Mouse (Mus musculus): ENCODE results near the gene Ccdc88c.

The Ccdc88c gene

DNA sequence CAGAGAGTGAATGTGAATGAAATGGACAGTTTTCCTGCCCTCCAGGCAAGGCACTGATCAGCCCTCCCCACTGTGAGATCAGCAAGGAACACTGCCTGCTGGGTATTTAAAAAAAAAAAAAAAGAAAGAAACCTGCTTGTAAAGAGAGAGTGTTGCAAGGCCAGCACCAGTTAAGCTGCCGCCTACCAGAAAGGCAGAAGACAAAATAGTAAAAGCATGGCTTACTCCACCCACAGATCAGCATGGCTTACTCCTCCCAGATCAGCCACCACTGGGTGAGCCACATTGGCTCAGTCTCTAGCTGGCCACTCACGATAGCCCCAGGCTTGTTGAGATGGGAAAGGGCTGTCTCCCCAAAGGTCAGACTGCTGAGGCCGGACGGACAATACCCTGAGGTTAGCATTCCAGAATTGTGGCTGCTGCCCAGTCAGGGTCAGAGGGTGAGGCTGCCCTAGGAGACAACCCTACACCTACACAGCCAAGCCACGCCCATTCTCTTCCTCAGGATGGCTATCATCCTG, 32.4 kb downstream of the Ccdc88c start:
- DNase-seq: no peak

DNA sequence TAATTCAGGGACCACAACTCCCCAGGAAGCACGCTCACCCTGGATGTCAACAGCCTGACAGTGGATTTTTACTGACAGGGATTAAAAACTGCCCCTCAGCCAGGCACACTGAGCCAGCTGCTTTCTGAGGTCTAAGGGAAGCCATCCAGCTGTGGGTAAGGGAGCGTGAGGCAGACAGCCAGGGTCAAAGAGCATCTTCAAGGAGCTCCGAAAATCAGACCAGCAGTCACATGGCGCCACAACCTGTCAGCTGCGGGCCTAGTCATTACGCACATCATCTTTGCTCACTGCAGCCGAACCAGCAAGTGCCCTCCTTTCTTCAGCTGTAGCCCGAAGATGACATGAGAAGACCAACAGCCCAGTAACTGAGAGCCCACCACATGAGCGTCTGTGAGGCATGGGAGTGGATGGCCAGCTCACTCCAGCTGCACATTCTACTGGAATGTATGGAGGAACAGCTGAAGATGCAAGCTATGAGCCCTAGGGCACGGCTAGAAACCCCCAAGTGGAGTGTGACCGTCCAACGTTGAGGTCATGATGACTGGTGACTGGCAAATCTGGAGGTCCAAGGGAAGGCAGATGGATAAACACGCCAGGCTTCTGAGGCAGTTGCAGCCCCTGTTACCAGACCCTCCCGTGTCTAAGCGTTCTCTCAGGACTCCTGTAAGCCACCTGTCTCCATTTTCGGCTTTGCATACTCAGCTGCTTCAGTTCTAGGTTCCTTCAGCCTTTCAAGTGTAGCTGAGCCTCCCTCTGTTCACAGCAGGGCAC, 33.1 kb downstream of the Ccdc88c start:
- DNase-seq: no peak

DNA sequence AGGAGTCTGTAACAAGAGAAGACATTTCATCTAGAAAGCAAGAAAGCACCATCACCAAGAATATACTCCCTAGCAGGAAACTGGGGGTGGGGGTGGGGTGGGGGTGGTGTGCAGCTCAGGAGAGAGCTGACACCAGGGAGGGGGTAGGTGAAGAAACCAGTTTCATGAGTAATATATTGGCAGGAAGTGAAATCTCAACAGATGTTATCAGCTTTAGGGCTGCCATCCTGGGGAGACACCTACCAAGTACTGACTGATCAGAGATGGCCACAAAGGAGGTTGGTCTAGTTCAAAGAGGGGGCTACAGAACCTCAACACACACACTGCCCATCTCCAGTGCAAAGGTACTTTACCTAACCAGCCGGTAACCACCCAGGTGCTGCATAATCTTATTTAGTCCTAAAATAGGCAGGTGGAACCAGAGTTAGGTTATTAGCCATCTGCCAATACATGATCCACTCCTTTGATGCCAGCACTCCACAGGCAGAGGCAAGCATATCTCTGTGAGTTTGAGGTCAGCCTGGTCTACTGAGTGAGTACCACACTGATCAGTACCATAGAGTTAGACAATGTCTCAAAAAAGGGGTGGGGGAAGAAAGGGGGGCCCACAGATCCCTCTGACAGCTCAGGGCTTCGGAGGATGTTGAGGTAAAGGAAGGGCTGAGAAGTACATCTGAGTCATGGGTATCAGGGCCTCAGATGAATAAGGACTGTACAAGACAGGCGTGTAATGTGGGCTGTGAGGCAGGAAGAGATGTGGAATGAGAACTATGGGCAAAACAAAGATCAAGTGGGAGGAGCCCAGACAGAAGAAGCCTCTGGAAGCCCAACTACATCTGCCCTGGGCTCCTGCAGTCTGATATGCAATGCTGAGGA, 34.5 kb downstream of the Ccdc88c start:
- DNase-seq: no peak

GRCm38 (mm10) chr12:100993146-100993545, 35.7 kb downstream of the Ccdc88c start:
- no peak for DNase-seq

- DNase-seq: no peak
These were observed 36.4 kb downstream of the Ccdc88c start for GRCm38 (mm10) chr12:100992505-100992904.

DNA sequence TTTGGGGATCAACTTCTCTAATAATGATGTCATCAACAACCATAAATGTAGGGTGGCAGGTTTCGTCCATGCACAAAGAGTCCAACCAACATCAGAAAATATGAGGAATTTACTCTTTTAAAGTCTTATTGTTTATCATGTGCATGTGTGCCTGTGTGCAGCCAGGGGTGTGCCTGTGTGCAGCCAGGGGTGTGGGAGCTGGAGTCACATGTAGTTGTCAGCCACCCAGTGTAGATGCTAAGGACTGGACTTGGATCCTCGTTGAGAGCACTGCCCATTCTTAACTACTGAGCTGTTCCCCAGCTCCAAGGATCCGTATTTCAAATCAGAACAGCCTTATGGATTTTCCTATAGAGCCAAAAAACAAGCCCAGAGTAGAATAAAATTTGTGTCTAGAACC, 37.7 kb downstream of the Ccdc88c start:
- no peak for DNase-seq

DNA sequence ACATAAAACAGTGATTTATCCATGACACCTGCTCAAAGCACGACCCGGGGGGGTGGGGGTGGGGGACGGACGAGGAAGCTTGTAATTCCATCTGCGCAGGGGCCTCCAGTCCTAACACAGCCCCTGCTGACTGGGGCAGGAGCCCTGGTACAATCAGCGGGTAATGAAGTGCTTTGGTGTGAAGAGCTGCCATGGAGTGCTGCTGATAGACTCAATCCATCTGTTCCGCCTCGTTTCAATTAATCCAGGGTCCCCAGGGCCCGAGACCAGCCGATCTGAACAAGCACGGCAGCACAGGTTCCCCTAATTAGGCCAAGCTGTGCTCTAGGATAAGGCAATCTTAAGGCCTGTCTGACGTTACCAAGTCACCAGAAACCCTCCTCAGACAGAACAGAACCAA, 38.6 kb downstream of the Ccdc88c start:
- DNase-seq: no peak

- no peak for DNase-seq
These were observed 39.0 kb downstream of the Ccdc88c start for GRCm38 (mm10) chr12:100989780-100990288.

DNA sequence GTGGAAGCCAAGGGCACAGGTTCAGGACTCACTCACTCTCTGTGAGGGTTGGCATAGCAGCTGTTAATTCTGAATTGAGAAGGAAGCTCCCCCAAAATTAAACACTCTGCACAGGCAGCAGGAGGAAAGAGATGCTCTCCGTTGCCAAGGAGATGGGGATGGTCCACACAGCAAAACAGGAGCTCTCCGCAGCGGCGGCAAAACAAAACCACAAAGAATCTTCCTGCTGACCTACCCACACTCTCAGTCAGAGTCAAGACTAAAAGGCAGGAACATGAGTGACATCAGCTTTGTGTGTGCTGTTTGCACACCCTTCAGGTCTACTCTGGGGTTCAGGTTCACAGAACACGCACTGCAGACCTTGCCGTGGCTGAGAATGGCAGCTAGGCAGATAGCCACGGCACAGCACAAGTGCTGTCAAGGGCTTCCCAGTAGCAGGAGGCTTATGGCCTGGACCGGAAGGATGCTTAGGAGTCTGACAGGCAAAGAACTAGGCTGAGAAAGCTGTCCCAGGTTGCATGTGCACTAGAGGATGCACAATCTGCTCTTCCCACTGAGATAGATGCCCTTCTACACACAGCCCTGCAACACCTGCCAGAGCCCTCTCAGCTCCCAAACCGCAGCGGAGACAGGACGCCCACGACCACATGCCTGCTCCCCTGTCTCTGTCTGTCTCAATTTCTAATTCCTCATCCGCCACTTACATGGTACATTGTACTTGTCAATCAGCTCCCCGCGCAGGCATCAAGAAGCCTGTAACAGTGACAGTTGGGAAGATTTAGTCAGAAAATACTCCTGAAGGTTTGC, 40.3 kb downstream of the Ccdc88c start:
- DNase-seq: no peak

- DNase-seq: no peak
These were observed 42.4 kb downstream of the Ccdc88c start for GRCm38 (mm10) chr12:100986423-100986822.

- DNase-seq: no peak
These were observed 43.1 kb downstream of the Ccdc88c start for GRCm38 (mm10) chr12:100985793-100986157.

GRCm38 (mm10) chr12:100985050-100985792, 43.6 kb downstream of the Ccdc88c start:
- DNase-seq: no peak

- no peak for DNase-seq
These were observed 45.3 kb downstream of the Ccdc88c start for GRCm38 (mm10) chr12:100983565-100983964.

- no peak for DNase-seq
These were observed 46.6 kb downstream of the Ccdc88c start for GRCm38 (mm10) chr12:100982217-100982616.

- no peak for DNase-seq
These were observed 48.3 kb downstream of the Ccdc88c start for GRCm38 (mm10) chr12:100980551-100981008.

GRCm38 (mm10) chr12:100979616-100980015, 49.2 kb downstream of the Ccdc88c start:
- no peak for DNase-seq

DNA sequence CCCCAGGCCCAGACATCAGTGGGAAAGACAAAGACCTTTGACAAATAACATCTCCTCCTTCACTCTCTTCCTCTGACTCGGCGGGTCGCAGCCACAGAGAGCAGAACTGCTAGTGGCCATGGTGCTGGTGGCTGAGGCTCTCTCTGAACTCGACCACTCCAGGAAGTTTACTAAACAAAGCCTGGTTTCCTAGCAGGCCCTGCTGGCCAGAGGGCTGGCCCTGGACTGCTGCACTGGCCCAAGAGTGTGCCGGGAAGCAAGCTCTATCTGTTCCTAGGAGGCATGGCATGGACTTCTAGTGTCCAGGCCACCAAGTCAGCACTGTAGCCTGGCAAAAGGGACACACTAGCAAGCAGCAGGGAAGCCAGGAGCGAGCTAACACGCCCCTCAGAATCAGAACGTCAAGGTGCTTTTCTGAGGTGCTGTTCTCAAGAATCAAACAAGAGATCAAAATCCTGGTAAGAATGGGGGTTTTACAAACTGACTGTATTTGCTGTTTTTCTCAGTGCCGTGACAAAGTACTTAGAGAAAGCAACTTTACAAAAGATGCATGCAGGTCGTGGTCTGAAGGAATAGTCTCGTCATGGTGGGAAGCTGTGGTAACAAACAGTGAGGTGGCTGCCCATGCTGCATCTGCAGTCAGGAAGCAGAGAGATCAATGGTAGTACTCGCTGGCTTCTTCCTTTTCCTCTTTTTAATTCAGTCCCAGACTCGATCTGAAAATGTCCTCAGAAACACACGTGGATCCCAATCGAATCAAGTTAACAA, 50.7 kb downstream of the Ccdc88c start:
- no peak for DNase-seq

DNA sequence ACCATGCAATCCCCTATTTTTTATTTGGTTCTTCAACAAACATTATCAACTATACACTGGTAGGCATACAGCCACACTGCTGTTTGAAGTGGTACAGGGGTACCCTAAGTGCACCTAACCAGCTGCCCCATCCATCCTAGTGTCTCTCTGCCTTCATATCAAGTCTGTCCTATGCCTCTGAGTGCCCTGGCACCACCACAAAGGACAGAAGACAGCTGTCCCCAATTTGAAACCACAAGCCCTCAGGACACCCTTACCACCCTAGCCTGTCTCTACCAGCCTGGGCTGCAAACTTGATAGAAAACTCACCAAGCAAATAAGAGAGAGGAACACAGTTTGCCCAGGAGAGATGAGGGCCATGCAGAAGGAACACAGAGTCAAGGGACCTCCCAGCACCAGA, 51.3 kb downstream of the Ccdc88c start:
- DNase-seq: no peak

DNA sequence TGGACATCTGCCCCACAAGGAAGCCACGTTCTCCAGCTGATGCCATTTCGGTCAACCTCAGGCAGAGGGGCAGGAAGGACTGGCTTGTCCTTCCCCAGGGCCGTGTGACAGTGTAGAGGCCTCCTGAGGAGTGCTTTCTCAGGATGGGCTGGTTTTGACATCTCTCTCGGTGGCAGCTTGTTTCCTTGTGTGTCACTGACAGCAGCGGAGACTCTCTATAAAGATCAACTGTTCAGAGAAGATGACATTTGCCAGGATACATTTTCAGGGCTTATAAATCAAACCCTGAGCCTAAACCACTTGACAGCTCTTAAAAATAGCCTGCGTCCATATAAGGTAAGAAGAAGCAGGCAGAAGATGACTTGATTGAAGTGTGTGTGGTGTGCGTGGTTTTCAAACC, 59.0 kb downstream of the Ccdc88c start:
- DNase-seq: no peak

- DNase-seq: no peak
These were observed 61.5 kb downstream of the Ccdc88c start for GRCm38 (mm10) chr12:100967383-100967782.

- no peak for DNase-seq
These were observed 62.6 kb downstream of the Ccdc88c start for GRCm38 (mm10) chr12:100966253-100966652.
